Mouse (Mus musculus) hindbrain, embryonic 16.5 days (tissue): ENCODE measurements around the gene Myo9a. TPM values are rescaled to one million over a fixed set of nuclear protein-coding genes. Genes with fewer than 3 reads are reported as not detected.
"Not testable (repeated sequence)": the region's sequence is repeated elsewhere in the genome, so short reads cannot be mapped to it uniquely, and the experiment has no call there.

Source experiments
- ATAC-seq: fragments of 200-750 bp; cut with Nextera tagmentation; 2 replicates; pipeline ENCODE4 v1.8.0; 2017; ENCODE audit warnings: moderate TSS enrichment, moderate library complexity
- H3K27ac ChIP-seq: fragments of 300-500 bp; sonication (generic); 2 replicates; pipeline ENCODE4 v1.5.1; 2014; ENCODE audit warnings: low read depth, mild to moderate bottlenecking, control low read depth, low read length, moderate library complexity
- H3K27me3 ChIP-seq: fragments of 300-500 bp; sonication (generic); replicated peaks from 2 replicates; pipeline ENCODE4 v1.6.1; 2014; ENCODE audit warnings: low read length; ENCODE audit not compliant: control insufficient read depth, insufficient read depth
- H3K36me3 ChIP-seq: fragments of 300-500 bp; sonication (generic); 2 replicates; pipeline ENCODE4 v1.6.1; 2014; ENCODE audit warnings: mild to moderate bottlenecking, low read length, moderate library complexity, mixed read lengths; ENCODE audit not compliant: control insufficient read depth, insufficient read depth
- H3K4me1 ChIP-seq: fragments of 300-500 bp; sonication (generic); 2 replicates; pipeline ENCODE4 v1.6.1; 2014; ENCODE audit warnings: low read depth, low read length; ENCODE audit not compliant: control insufficient read depth, insufficient read depth
- H3K4me2 ChIP-seq: fragments of 300-500 bp; sonication (generic); 2 replicates; pipeline ENCODE4 v1.6.1; 2014; ENCODE audit warnings: mild to moderate bottlenecking, low read length, control low read depth, moderate library complexity
- H3K4me3 ChIP-seq: fragments of 300-500 bp; sonication (generic); 2 replicates; pipeline ENCODE4 v1.5.1; 2014; ENCODE audit warnings: mild to moderate bottlenecking, low read length, control low read depth, moderate library complexity
- H3K9ac ChIP-seq: fragments of 300-500 bp; sonication (generic); 2 replicates; pipeline ENCODE4 v1.6.1; 2014; ENCODE audit warnings: low read depth, mild to moderate bottlenecking, control low read depth, low read length, moderate library complexity
- H3K9me3 ChIP-seq: fragments of 300-500 bp; sonication (generic); 2 replicates; pipeline ENCODE4 v1.6.1; 2014; ENCODE audit warnings: mild to moderate bottlenecking, low read length, moderate library complexity; ENCODE audit not compliant: control insufficient read depth
- WGBS: fragments of 180-500 bp; shearing (Covaris S2); extraction: QIAGEN DNeasy Blood & Tissue Kit; methylation state at CpG from one replicate; pipeline ENCODE4 v1.1.7; 2014; 5-methylcytosine and 5-hydroxymethylcytosine counted together
- polyA plus RNA-seq: library from polyadenylated mRNA; unstranded; fragments of >200 nt; fragmentation: Nextera tagmentation; extraction: Ambion mirVana; gene quantifications from 2 replicates; pipeline ENCODE4 v1.2.1, GENCODE M21; 2015

The Myo9a gene
- polyA plus RNA-seq, 1 experiment from 2014 or later, result 24.9 TPM

GRCm38 (mm10) chr9:59806046-59806774, 55.5 kb downstream of the Myo9a start:
- not testable (repeated sequence) for H3K4me1 ChIP-seq, H3K27ac ChIP-seq, H3K4me3 ChIP-seq, H3K9ac ChIP-seq, H3K9me3 ChIP-seq, H3K4me2 ChIP-seq, H3K27me3 ChIP-seq, ATAC-seq
- WGBS, result 88% methylated on average over 3 of the region's 3 CpGs
- peaks cover 14% of the 10 kb centered on the region for H3K36me3 ChIP-seq

DNA sequence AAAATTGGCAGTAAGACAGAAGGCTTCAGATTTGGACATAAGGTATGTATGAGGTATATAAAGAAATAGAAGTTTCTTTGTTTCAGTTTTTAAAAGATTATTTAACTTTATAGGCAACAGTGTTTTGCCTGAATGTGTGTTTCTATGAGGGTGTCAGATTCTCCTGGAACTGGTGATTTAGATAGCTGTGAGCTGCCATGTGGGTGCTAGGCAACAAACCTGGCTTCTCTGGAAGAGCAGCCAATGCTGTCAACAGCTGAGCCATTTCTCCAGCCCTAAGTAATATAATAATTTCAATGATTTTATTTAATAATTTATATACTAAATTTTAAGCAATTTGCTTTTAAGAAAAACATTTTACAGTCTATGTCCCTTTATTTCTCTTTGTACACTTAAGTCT, 133.9 kb downstream of the Myo9a start:
- H3K4me2 ChIP-seq, result no peak overlapping the region
- no peaks in the 10 kb centered on the region for H3K4me1 ChIP-seq
- no peak overlapping the region for H3K4me3 ChIP-seq
- no peak overlapping the region for H3K9ac ChIP-seq
- peaks cover 3% of the 10 kb centered on the region; the same call in 1 of the 2 replicates for H3K36me3 ChIP-seq
- H3K27me3 ChIP-seq, result no peaks in the 10 kb centered on the region
- H3K27ac ChIP-seq, result no peak overlapping the region
- ATAC-seq, result no peak
- no peaks in the 10 kb centered on the region for H3K9me3 ChIP-seq

- WGBS, result 86% methylated on average over 1 of the region's 1 CpGs
- ATAC-seq, result no peak
- no peak overlapping the region for H3K9ac ChIP-seq
Measured at GRCm38 (mm10) chr9:59903382-59903781, 152.7 kb downstream of the Myo9a start.

GRCm38 (mm10) chr9:59914761-59915160, 164.1 kb downstream of the Myo9a start:
- no peaks in the 10 kb centered on the region for H3K27me3 ChIP-seq

More at GRCm38 (mm10) chr9:59903382-59903781, 152.7 kb downstream of the Myo9a start:
- Histone ChIP-seq H3K36me3 (peaks cover 14% of the 10 kb centered on the region), H3K27me3 (no peaks in the 10 kb centered on the region), H3K9me3 (no peaks in the 10 kb centered on the region), H3K27ac (no peak overlapping the region), H3K4me2 (no peak overlapping the region), H3K4me3 (no peak overlapping the region), H3K4me1 (no peaks in the 10 kb centered on the region)

DNA sequence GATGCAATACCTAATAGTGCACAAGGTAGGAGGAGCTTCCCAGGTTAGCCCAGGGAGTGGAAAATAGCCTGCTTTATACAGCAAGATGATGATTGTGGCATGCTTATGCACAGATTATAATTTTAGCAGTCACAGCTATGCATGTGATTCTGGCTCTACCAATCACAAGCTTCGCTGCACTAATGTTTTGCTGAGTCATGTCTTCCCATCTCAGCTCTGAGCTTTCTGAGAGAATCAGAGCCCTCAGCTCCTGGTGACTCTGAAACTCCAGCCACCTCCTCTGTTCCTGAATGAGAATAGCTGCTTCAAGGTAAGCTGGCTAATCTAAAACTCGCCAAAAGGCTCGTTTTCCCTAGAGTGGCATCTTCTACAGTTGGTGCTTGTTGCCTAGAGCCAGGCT, 179.6 kb downstream of the Myo9a start:
- Histone ChIP-seq H3K4me1 (no peaks in the 10 kb centered on the region), H3K4me3 (no peak overlapping the region), H3K27ac (no peak overlapping the region), H3K27me3 (no peaks in the 10 kb centered on the region), H3K4me2 (no peak overlapping the region), H3K36me3 (peaks cover 8% of the 10 kb centered on the region; the same call in 1 of the 2 replicates), H3K9ac (no peak overlapping the region), H3K9me3 (no peaks in the 10 kb centered on the region)
- WGBS, result 81% methylated on average over 3 of the region's 3 CpGs
- ATAC-seq, result no peak

More at GRCm38 (mm10) chr9:59914761-59915160, 164.1 kb downstream of the Myo9a start:
- no peak overlapping the region for H3K9ac ChIP-seq
- WGBS, result 98% methylated on average over 1 of the region's 1 CpGs
- peaks cover 2% of the 10 kb centered on the region; the same call in 1 of the 2 replicates for H3K36me3 ChIP-seq
- ATAC-seq, result no peak
- no peaks in the 10 kb centered on the region for H3K4me1 ChIP-seq
- H3K27ac ChIP-seq, result no peak overlapping the region
- H3K4me2 ChIP-seq, result no peak overlapping the region
- H3K4me3 ChIP-seq, result no peak overlapping the region
- no peaks in the 10 kb centered on the region for H3K9me3 ChIP-seq

DNA sequence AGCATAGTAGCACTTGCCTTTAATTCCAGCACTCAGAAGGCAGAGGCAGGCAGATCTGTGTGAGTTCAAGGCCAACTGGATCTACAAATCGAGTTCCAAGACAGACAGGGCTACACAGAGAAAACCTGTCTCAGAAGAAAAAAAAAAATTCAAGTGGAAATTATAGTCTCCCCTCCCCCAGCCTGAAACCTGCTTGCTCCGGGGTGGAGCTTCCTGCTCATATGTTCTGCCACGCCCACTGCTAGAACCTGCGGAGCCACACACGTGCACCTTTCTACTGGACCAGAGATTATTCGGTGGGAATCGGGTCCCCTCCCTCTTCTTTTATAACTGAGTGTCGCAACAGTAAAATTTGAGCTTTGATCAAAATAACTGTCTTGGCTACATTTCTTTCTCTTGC, 185.2 kb downstream of the Myo9a start:
- H3K9me3 ChIP-seq, H3K27ac ChIP-seq, H3K9ac ChIP-seq, H3K4me2 ChIP-seq, H3K4me1 ChIP-seq, H3K4me3 ChIP-seq, H3K36me3 ChIP-seq, H3K27me3 ChIP-seq, ATAC-seq: not testable (repeated sequence)
- 86% methylated on average over 8 of the region's 8 CpGs for WGBS

- no peak for ATAC-seq
- 87% methylated on average over 8 of the region's 8 CpGs for WGBS
Measured at GRCm38 (mm10) chr9:59938529-59938928, 187.8 kb downstream of the Myo9a start.

GRCm38 (mm10) chr9:59939691-59940090, 189.0 kb downstream of the Myo9a start:
- no peaks in the 10 kb centered on the region for H3K9me3 ChIP-seq
- H3K9ac ChIP-seq, result no peak overlapping the region
- WGBS, result 82% methylated on average over 2 of the region's 2 CpGs
- H3K4me1 ChIP-seq, result no peaks in the 10 kb centered on the region
- H3K4me3 ChIP-seq, result no peak overlapping the region
- ATAC-seq, result no peak
- H3K4me2 ChIP-seq, result no peak overlapping the region
- no peaks in the 10 kb centered on the region for H3K27me3 ChIP-seq
- no peak overlapping the region for H3K27ac ChIP-seq
- no peaks in the 10 kb centered on the region for H3K36me3 ChIP-seq

More at GRCm38 (mm10) chr9:59938529-59938928, 187.8 kb downstream of the Myo9a start:
- H3K9ac ChIP-seq, result no peak overlapping the region
- no peaks in the 10 kb centered on the region for H3K4me1 ChIP-seq
- H3K4me2 ChIP-seq, result no peak overlapping the region
- H3K4me3 ChIP-seq, result no peak overlapping the region
- no peaks in the 10 kb centered on the region for H3K9me3 ChIP-seq
- H3K36me3 ChIP-seq, result no peaks in the 10 kb centered on the region
- H3K27ac ChIP-seq, result no peak overlapping the region
- no peaks in the 10 kb centered on the region for H3K27me3 ChIP-seq

GRCm38 (mm10) chr9:59940913-59941884, 190.5 kb downstream of the Myo9a start:
- WGBS, result 81% methylated on average over 11 of the region's 12 CpGs
- ATAC-seq, result no peak
- Histone ChIP-seq H3K36me3 (no peaks in the 10 kb centered on the region), H3K9ac (no peak overlapping the region), H3K27me3 (no peaks in the 10 kb centered on the region), H3K27ac (no peak overlapping the region), H3K4me2 (no peak overlapping the region), H3K4me3 (no peak overlapping the region), H3K9me3 (no peaks in the 10 kb centered on the region), H3K4me1 (no peaks in the 10 kb centered on the region)
